Mouse (Mus musculus): Measurements from ENCODE around the gene Prpf6. TPM values are rescaled to one million over a fixed set of nuclear protein-coding genes. Genes with fewer than 3 reads are reported as not detected.

Prpf6 gene
- total and polyA plus RNA-seq, 3 experiments = 58.7 to 69.4 TPM; not detected in 1

DNA sequence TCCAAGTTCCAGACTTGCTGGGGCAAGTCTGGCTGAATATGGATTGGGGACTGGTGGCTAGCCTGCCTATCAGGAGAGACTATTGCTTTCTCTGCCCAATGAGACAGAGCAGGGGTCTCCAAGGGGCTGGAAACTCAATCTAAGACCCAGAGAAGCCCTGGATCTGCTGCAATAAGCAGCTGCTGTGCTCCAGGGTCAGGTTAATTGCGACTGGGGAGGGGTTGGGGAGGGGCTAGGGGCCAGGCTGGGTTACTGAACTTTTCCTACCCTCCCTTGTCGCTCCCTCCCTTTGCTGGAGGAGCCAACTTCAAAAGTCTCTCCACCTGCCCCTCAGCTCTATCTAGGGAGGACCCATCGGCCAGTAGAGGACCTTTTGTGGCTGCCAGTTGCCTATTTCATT is 65.1 kb downstream of the Prpf6 start, which contains the start of gene Gm29797:
Gene Gm29797 (plus strand): TSS at position 301 of the 400 bp plus-strand sequence.
- no peak within 1 kb of the TSS for H3K4me3 ChIP-seq (ENCODE audit: control insufficient read depth in 1 of 2, insufficient read depth in 1 of 2, low read depth in 2 of 2, low read length in 2 of 2)
- H3K27me3 ChIP-seq (ENCODE audit: control insufficient read depth in 1 of 2, insufficient read depth in 2 of 2, low read length in 2 of 2) = no peaks in the 10 kb centered on the region
- DNase-seq (ENCODE audit: low read depth, low spot score) = no peak
- no peaks in the 10 kb centered on the region for H3K79me2 ChIP-seq (ENCODE audit: control insufficient read depth, insufficient read depth, low read length, poor library complexity)
- H3K36me3 ChIP-seq (ENCODE audit: control insufficient read depth in 1 of 2, insufficient read depth in 2 of 2, low read length in 2 of 2) = peaks cover 0 to 6% of the 10 kb centered on the region in 2 experiments; a peak in 2 of 4 replicates
- H3K9me3 ChIP-seq (replicated peaks; ENCODE audit: insufficient read depth, low read length) = no peaks in the 10 kb centered on the region
- no peak within 1 kb of the TSS for H3K9ac ChIP-seq (ENCODE audit: control insufficient read depth, low read depth, low read length, poor library complexity, severe bottlenecking)
- TF ChIP-seq RCOR1 (IDR thresholded peaks at IDR 0.05; ENCODE audit: low read depth, low read length) (no peak), MAZ (IDR thresholded peaks at IDR 0.05; ENCODE audit: low read depth, low read length) (no peak), POLR2A (IDR thresholded peaks at IDR 0.05; ENCODE audit: control insufficient read depth in 1 of 2, insufficient read depth in 1 of 2, low read depth in 1 of 2, low read length in 2 of 2, poor library complexity in 1 of 2) (no peak), MAX (IDR thresholded peaks at IDR 0.05; ENCODE audit: low read length) (no peak), MEF2A (IDR thresholded peaks at IDR 0.05; ENCODE audit: extremely low read depth, insufficient replicate concordance, low read depth, low read length, poor library complexity, severe bottlenecking) (no peak), UBTF (IDR thresholded peaks at IDR 0.05; ENCODE audit: borderline replicate concordance, insufficient read depth, low read depth, low read length) (no peak), NELFE (IDR thresholded peaks at IDR 0.05; ENCODE audit: low read depth, low read length) (no peak), E2F4 (IDR thresholded peaks at IDR 0.05; ENCODE audit: borderline replicate concordance, low read depth, low read length) (no peak), CTCF (IDR thresholded peaks at IDR 0.05 in 2 of 3, conservative IDR thresholded peaks at IDR 0.05 in 1 of 3; ENCODE audit: control insufficient read depth in 1 of 3, insufficient read depth in 1 of 3, low read depth in 2 of 3, low read length in 3 of 3, poor library complexity in 1 of 3, severe bottlenecking in 1 of 3) (no peak), TBP (IDR thresholded peaks at IDR 0.05; ENCODE audit: low read depth, low read length) (no peak), KAT2A (conservative IDR thresholded peaks at IDR 0.05; ENCODE audit: low read depth, low read length) (no peak), ZC3H11A (IDR thresholded peaks at IDR 0.05; ENCODE audit: low read depth, low read length) (no peak), RAD21 (IDR thresholded peaks at IDR 0.05; ENCODE audit: low read depth, low read length) (no peak), MXI1 (IDR thresholded peaks at IDR 0.05; ENCODE audit: low read depth, low read length) (no peak), GATA1 (IDR thresholded peaks at IDR 0.05; ENCODE audit: low read depth, low read length) (no peak), BHLHE40 (IDR thresholded peaks at IDR 0.05; ENCODE audit: borderline replicate concordance, low read depth, low read length) (no peak), USF1 (IDR thresholded peaks at IDR 0.05; ENCODE audit: low read depth, low read length) (no peak), GABPA (IDR thresholded peaks at IDR 0.05; ENCODE audit: low read depth, low read length) (no peak), JUND (IDR thresholded peaks at IDR 0.05; ENCODE audit: low read depth, low read length) (no peak)
- H3K4me1 ChIP-seq (ENCODE audit: control insufficient read depth in 1 of 2, insufficient read depth in 2 of 2, low read length in 2 of 2) = peaks cover 0 to 2% of the 10 kb centered on the region in 2 experiments; a peak in 1 of 4 replicates
- H3K27ac ChIP-seq (ENCODE audit: control insufficient read depth, low read depth, low read length) = no peak within 1 kb of the TSS

DNA sequence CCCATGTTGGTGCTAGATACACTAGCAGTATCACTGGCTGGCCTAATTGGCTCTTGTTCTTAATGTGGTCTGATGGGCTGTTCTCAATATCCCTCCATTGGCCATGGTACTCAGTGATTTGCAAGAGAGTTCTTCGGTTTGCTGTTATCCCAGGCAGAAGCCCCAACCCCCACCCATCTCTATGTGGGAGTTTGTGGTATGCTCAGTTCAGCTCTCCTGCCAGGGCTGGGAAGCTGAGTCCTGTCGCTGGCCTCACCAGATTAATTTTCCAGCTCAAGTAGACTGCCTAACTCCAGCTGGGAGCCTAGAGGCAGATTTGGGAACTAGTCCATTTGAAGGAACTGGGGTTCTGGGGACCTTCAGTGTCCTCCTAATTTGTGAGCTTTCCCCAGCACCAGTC is 65.8 kb downstream of the Prpf6 start:
- Histone ChIP-seq H3K27me3 (ENCODE audit: control insufficient read depth in 1 of 2, insufficient read depth in 2 of 2, low read length in 2 of 2) (no peaks in the 10 kb centered on the region), H3K36me3 (ENCODE audit: control insufficient read depth in 1 of 2, insufficient read depth in 2 of 2, low read length in 2 of 2) (peaks cover 0 to 4% of the 10 kb centered on the region in 2 experiments; a peak in 2 of 4 replicates), H3K4me1 (ENCODE audit: control insufficient read depth in 1 of 2, insufficient read depth in 2 of 2, low read length in 2 of 2) (peaks cover 0 to 2% of the 10 kb centered on the region in 2 experiments; a peak in 1 of 4 replicates), H3K79me2 (ENCODE audit: control insufficient read depth, insufficient read depth, low read length, poor library complexity) (no peaks in the 10 kb centered on the region), H3K4me3 (ENCODE audit: control insufficient read depth in 1 of 2, insufficient read depth in 1 of 2, low read depth in 2 of 2, low read length in 2 of 2) (no peak overlapping the region), H3K9me3 (replicated peaks; ENCODE audit: insufficient read depth, low read length) (no peaks in the 10 kb centered on the region), H3K9ac (ENCODE audit: control insufficient read depth, low read depth, low read length, poor library complexity, severe bottlenecking) (no peak overlapping the region), H3K27ac (ENCODE audit: control insufficient read depth, low read depth, low read length) (no peak overlapping the region)
- DNase-seq (ENCODE audit: low read depth, low spot score) = no peak
- TF ChIP-seq ZKSCAN1 (IDR thresholded peaks at IDR 0.05; ENCODE audit: low read depth, low read length) (no peak), HCFC1 (IDR thresholded peaks at IDR 0.05; ENCODE audit: low read depth, low read length) (no peak), POLR2AphosphoS5 (IDR thresholded peaks at IDR 0.05; ENCODE audit: borderline replicate concordance, low read depth, low read length) (no peak), E2F4 (IDR thresholded peaks at IDR 0.05; ENCODE audit: borderline replicate concordance, low read depth, low read length) (no peak), UBTF (IDR thresholded peaks at IDR 0.05; ENCODE audit: borderline replicate concordance, insufficient read depth, low read depth, low read length) (no peak), CHD1 (IDR thresholded peaks at IDR 0.05; ENCODE audit: low read depth, low read length) (no peak), TAL1 (IDR thresholded peaks at IDR 0.05; ENCODE audit: low read length) (no peak)
